Mouse (Mus musculus): ENCODE measurements around the gene Phospho1. TPM values are rescaled to one million over a fixed set of nuclear protein-coding genes. Genes with fewer than 3 reads are reported as not detected.
A peak's percentile ranks its signal among the peaks of the same experiment; 100 is the strongest.

The Phospho1 gene
- total RNA-seq, 1 experiment from 2014 or later, result 133 TPM

DNA sequence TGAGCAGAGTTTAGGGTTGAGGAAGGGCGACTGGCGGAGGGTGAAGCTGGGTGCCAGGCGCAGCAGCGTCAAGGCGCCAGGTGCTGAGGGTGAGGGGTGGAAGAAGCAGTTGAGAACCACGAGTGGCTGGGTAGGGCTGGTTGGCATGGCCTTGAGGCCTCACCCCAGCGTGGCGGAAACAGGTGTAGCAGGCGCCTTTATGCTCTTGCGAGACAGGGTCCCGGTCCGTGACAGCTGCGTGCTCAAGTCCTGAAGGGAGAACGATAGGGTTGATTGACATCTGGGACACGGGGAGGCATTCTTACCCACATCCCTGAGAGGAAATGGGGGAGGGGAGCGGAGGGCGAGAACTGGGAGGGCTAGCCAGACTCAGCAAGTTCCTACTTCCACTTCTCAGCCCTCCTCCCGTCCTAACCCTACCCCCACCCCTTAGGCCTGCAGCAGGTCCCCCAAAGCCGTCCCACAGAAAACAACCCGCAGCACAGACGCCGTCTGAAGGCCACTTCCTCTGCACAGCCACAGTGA is 9.9 kb downstream of the Phospho1 start:
- no peak for DNase-seq

DNA sequence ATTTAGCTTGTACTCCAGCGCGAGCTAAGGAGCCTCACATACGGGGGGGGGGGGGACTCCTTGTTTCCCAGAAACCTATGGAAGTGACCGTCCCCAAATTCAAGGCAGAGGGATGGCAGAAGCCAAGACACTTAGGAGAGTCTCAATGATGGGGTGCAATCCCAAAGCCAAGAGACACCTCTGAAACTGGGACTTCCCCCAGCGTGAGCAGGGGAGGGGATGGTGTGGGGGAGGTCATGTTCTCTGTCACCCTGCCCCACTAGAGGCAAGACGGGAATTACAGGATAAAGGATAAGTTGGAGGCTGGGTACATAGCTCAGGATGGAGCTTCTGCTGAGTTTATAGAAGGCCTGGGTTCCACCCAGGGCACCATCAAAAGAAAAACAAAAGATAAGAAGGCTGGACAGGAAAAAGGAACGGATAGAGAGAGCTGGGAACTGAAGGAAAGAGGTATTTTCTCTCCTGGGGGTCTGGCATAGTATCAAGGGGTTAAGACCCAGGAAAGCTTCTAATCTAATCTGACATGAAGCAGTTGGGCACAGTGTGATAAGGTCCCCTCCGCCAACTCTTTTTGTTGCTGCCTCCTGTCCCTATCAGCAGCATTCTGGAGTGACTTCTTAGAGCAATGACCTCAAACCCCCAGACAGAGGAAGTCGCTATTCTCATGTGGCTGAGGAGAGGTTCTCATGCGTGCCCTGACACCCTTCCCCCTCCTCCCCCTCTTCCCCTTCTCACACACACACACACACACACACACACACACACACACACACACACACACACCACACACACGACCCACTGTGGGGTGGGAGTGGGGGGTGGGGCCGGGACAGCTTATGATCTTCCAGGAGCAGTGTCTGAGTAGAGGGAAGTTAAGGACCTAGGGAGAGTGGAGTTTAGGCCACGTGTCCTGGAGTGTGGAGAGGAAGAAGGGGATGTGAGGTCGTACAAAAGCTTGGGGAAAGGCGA is 10.7 kb downstream of the Phospho1 start:
- no peak for DNase-seq

- no peak for DNase-seq
These were observed 11.5 kb downstream of the Phospho1 start for GRCm38 (mm10) chr11:95835832-95836231.

DNA sequence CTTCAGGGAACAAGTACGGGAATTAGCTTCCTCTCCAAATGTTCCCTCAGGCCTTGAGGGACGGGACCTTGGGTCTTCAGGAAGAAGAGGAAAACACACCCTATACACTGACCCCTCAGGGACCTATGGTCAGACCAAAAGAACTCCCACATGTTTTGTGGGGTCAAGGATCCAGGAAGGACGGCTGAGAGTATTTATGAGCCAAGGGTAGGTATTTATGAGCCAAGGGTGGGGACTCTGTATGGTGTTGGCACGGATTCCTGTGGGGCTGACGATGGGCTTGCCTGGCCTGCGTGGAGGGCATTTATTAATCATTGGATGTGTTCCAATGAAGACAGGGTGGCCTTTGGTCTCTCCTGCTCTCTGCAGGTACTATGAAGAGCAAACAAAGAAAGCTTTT is 12.1 kb downstream of the Phospho1 start:
- no peak for DNase-seq

DNA sequence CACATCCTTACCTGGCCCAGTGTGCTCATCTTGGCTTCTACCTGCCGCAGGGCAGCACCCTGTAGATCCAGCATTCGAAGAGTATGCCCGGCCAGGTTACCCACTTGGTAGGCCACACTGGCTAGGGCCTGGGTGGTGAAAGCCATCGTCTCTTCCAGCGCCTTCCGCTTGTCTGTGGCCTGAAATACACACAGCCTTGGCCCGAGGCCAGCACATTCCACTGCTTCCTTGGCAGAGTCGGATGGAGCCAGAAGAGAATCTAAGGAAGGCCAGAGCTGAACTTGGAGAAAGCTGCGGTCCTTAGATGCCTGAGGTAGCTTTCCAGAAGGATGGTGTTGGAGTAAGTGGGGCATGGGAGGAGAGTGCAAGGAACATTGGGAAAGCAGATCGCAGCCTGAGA is 12.8 kb downstream of the Phospho1 start, which contains the start of gene Gngt2:
Gngt2 (plus strand) TSS at position 158 of the 400 bp plus-strand sequence.
- DNase-seq, result peak; percentile 89

- no peak for DNase-seq
These were observed 14.3 kb downstream of the Phospho1 start for GRCm38 (mm10) chr11:95838598-95838997.

DNA sequence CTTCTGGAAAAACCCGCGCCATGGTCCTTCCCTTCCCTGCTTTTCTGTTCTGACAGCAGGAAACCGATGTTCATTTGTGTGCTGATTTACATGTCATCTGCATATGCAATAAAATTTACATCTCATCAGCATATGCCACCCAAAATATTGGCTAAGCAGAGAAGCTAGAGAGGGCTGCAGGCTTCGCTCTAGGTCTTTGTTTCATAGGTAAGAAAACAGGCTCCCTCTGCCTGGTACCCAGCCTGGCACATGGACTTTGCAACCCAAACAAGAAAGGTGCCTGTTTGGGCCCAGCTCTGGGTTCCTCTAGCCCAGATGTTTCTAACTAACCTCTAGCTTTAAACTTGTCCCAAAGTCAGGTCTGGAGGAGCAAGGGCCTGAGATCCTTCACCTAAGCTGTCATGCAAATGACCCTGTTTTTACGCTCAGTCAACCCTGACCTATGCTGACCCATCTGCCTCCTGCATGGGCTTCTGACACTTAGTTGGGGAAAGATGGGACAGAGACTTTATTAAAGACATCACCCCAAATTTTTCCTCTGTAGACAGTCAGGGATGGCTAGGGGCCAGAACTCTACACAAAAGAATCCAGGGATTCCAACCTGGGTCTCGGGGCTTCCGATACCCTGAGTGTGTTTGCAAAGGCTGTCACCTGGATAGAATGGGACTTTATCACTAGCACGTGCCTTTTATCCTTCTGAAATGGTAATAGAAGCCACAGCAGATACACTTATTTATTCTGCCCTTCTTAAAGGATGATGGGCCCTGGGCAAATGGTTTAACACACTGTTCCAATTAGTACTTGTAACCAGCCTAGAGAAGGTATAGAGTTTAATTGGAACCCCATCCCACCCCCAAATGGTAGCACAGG is 14.9 kb downstream of the Phospho1 start:
- DNase-seq, result no peak

DNA sequence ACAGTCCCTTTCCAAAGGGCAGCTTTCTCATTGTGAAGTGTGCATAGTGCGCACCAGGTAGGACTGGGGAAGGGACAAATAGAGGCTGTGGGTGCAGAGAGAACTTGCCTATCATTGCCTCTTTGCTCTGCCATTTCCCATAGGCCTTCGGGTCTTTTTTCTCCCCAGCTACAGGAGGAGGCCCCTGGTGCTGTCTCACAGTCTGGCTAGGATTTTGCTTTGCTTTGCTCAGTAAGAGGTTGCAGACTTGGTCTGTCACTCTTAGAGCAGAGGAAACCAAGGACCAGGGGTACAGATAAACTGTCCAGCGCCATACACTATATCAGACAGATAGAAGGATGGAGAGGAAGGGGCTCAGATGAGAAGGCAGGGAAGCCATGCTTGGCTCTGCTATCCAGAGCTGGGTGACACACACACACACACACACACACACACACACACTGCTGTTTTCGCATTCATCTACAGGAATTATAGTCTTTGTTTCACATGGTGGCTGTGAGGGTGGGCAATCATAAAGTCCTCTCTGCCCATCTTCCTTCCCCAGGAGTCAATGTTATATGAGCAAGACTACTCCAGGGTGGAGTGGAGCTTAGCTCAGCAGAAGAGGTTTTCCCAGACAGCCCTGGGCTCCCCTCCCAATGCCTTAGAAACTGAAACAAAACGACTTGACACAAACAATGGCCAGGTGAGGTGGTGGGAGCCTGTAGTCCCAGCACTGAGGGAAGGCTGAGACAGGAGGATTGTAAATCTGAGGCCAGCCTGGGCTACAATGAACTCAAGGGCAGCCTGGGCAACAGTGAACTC is 16.6 kb downstream of the Phospho1 start:
- no peak for DNase-seq

DNA sequence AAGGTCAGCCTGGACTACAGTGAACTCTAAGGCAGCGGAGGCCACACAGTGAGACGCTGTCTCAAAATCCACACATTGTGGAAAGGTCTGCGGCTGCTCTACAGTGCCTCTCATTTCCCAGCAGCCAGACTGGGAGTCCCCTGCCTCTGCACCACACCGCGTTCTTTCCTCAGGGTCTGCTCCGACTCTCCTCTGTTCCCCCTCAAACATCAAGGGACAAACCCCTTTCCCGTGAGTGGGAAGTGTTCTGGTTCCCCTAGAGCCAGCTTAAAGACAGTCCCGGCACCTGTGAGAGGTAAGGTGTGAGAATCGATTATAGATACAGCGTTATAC is 17.2 kb downstream of the Phospho1 start:
- DNase-seq, result no peak

- peak; percentile 38 for DNase-seq
These were observed 17.9 kb downstream of the Phospho1 start, which contains the start of gene Abi3 for GRCm38 (mm10) chr11:95842074-95842681. TSS of gene Abi3 (minus strand) at chr11:95842476.

DNA sequence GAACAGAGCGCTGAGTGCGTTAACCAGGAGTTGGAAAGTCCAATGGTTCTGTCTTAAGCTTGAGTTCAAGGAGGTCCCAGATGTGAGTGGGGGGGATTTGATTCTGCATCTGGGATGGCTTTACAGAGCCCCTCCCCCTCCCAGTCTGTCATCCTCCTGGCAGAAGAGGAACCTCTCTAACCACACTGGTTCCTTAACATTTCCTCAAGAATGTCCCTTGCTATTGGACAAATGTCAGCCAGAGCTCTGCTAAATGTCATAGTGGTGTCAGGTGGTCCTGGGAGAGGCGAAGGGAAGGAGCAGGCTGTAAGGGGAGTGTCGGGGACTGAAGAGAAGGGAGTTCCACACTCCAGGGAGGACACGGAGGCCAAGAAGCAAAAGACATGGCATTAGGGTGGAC is 18.7 kb downstream of the Phospho1 start:
- no peak for DNase-seq

GRCm38 (mm10) chr11:95843421-95843950 is 19.2 kb downstream of the Phospho1 start:
- DNase-seq, result no peak

- no peak for DNase-seq
These were observed 20.6 kb downstream of the Phospho1 start for GRCm38 (mm10) chr11:95844935-95845334.

GRCm38 (mm10) chr11:95850898-95851297 is 26.6 kb downstream of the Phospho1 start:
- no peak for DNase-seq

DNA sequence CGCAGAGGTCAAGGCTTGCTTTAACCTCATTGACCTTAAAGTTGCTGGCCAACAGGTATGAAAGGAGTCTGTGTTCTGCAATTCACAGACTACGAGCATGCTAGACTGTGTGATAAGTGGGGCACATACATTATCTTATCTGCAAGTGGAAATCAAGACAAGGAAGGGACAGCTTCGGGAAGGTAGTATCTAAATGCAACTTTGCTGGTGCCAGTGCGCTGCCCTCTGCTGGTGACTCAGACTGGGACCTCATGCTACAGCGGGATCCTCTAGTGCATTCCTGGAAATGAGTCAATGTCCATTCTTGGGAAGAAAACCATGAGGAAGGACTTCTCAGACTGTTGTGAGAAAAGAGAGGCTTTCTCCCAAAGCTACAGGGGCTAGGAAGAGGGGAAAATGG is 29.4 kb downstream of the Phospho1 start:
- DNase-seq, result peak; percentile 73

GRCm38 (mm10) chr11:95857306-95857705 is 33.0 kb downstream of the Phospho1 start:
- DNase-seq, result no peak

DNA sequence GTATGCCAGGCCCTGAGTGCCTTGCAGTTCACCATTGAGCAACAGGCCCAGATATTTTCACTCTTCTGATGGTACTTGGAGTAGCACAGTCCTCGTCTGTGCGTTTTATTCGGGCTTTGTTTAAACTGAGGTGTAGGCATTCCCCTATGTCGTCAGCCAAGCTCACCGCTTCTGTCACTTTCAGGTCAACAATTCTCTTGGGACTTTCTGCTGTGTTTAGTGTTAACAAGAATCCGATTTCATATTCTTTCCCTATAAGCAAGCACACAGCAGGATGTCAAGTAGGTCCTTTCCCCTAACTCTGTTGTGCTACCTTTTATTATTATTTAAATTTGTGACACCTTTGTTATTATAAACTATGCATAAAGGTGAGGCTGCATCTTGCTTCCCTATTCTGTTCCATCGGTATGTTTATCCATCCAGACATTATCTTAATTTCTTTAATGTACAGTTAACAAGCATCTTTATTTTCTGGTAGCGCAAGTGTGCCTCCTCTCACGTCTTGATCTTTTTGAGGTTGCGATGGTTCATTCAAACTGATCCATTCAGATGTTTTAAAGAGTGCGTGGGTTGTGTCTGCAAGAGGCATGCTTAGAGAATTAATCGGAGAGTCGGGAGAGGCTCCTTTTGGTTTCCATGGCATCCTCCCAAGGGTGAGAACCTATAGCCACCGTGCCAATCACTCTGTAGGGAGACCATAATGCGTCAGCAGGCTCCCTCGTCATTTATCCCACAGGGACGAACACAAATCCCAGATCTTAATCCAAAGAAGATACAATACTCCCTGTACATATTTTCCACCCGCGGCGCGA is 33.6 kb downstream of the Phospho1 start:
- DNase-seq, result no peak

GRCm38 (mm10) chr11:95858528-95859467 is 34.5 kb downstream of the Phospho1 start:
- peak; percentile 96 for DNase-seq

GRCm38 (mm10) chr11:95859468-95859855 is 35.2 kb downstream of the Phospho1 start:
- DNase-seq, result peak; percentile 72

Measured in adrenal gland, postnatal 25 days (tissue).